Mouse (Mus musculus) ES-Bruce4 (cell line): ENCODE results near the gene Tenm2. TPM values are rescaled to one million over a fixed set of nuclear protein-coding genes. Genes with fewer than 3 reads are reported as not detected.

Experiments used
- H3K27ac ChIP-seq: 2 replicates; pipeline ENCODE4 v1.5.1; 2012; ENCODE audit warnings: low read length, inconsistent platforms; ENCODE audit not compliant: insufficient read depth
- H3K27me3 ChIP-seq: 2 replicates; pipeline ENCODE4 v1.6.1; 2012; ENCODE audit warnings: mild to moderate bottlenecking, low read length, inconsistent platforms; ENCODE audit not compliant: control insufficient read depth, poor library complexity, insufficient read depth, severe bottlenecking
- H3K36me3 ChIP-seq: 2 replicates; pipeline ENCODE4 v1.6.1; 2012; ENCODE audit warnings: inconsistent platforms, mild to moderate bottlenecking, low read length, moderate library complexity; ENCODE audit not compliant: control insufficient read depth, poor library complexity, insufficient read depth, severe bottlenecking
- H3K4me1 ChIP-seq: one replicate; pipeline ENCODE4 v1.8.1; 2011; ENCODE audit warnings: low read length; ENCODE audit not compliant: control insufficient read depth, insufficient read depth
- H3K4me3 ChIP-seq: 2 replicates; pipeline ENCODE4 v1.5.1; 2011; ENCODE audit warnings: low read depth, mild to moderate bottlenecking, low read length
- H3K9ac ChIP-seq: 2 replicates; pipeline ENCODE4 v1.6.1; 2012; ENCODE audit warnings: low read depth, mild to moderate bottlenecking, inconsistent platforms; ENCODE audit not compliant: poor library complexity, severe bottlenecking
- H3K9me3 ChIP-seq: replicated peaks from 2 replicates; pipeline ENCODE4 v1.6.1; 2012; ENCODE audit warnings: mild to moderate bottlenecking, low read length, inconsistent platforms; ENCODE audit not compliant: control insufficient read depth, poor library complexity, insufficient read depth, severe bottlenecking
- CTCF ChIP-seq: IDR thresholded peaks from one replicate; pipeline ENCODE4 v1.8.1; 2011; ENCODE audit warnings: low read depth, low read length
- EP300 ChIP-seq: IDR thresholded peaks from 2 replicates; pipeline ENCODE4 v1.6.1; 2011; ENCODE audit warnings: low read depth, low read length; ENCODE audit not compliant: insufficient read depth
- POLR2A ChIP-seq: IDR thresholded peaks from one replicate; pipeline ENCODE4 v1.8.1; 2011; ENCODE audit warnings: low read length; ENCODE audit not compliant: insufficient read depth
- polyA plus RNA-seq: library from polyadenylated mRNA; stranded (reverse); fragments of >200 nt; gene quantifications from 2 replicates; pipeline ENCODE4 v1.2.4, GENCODE M21; 2011; ENCODE audit warnings: low read depth; ENCODE audit not compliant: missing spikeins, insufficient read depth, insufficient read length

The Tenm2 gene
- polyA plus RNA-seq, 1 experiment: not detected

DNA sequence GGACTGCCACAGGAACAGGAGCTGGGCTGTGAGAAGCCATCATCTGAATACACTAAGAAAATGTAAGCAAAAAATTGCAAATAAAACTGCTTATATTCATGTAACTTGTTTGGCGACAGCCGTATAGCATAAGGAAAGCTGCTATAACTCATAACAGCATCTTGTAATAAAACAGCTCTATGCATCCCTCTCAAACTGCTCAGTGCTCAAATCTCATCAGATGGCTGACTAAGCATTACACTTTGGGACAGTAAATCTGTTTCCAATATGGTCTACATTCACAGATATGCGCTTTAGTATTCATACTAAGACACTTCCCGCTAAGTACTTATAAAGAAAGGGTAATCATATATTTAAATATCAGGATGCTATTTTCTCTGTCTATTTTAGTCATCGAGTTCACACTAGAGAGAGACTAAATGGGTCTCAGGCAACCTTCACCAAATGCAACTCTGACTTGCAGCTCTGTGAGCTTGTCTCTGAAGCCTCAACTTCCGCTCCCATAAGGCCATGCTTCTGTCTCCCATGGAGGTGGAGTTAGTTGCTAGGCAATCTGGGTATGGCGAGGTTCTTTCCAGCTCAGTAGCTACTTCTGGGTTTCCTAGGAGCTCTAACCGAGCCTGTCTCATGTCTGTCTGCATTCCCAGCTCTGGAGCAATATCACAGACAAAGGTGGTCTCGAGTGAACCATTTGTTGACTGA lies 308.9 kb downstream of the Tenm2 start:
- no peaks in the 10 kb centered on the region for H3K4me1 ChIP-seq
- H3K4me3 ChIP-seq: no peak overlapping the region
- no peaks in the 10 kb centered on the region for H3K27me3 ChIP-seq
- no peaks in the 10 kb centered on the region for H3K36me3 ChIP-seq
- H3K9me3 ChIP-seq: no peaks in the 10 kb centered on the region
- H3K27ac ChIP-seq: no peak overlapping the region
- no peak for TF ChIP-seq POLR2A
- TF ChIP-seq CTCF: no peak
- TF ChIP-seq EP300: no peak
- no peak overlapping the region for H3K9ac ChIP-seq

DNA sequence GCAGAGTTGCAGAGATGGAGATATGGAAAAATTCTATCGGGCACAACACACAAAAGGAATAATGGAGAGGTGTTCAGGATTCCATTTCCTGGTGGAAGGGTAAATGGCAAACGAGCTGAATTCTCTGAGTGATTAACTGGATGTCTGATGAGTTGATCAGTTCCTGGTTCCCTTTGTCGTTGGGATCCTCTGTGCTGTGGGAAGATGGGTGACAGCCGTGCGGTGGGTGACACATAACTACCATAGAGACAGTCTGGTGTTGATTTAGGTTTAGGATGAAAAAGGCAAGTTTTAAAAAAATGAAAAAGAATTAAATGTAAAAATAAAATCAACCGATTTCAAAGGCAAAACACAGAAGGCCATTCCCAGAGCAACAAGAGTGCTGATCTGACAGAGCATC lies 316.5 kb downstream of the Tenm2 start:
- Histone ChIP-seq H3K4me1 (no peaks in the 10 kb centered on the region), H3K9ac (no peak overlapping the region), H3K27me3 (no peaks in the 10 kb centered on the region), H3K36me3 (no peaks in the 10 kb centered on the region), H3K27ac (no peak overlapping the region), H3K9me3 (no peaks in the 10 kb centered on the region), H3K4me3 (no peak overlapping the region)
- no peak for TF ChIP-seq EP300
- TF ChIP-seq POLR2A: no peak
- no peak for TF ChIP-seq CTCF

GRCm38 (mm10) chr11:36911406-36911805 lies 324.4 kb downstream of the Tenm2 start:
- H3K27me3 ChIP-seq: no peaks in the 10 kb centered on the region
- H3K27ac ChIP-seq: no peak overlapping the region

GRCm38 (mm10) chr11:36909036-36909435 lies 326.7 kb downstream of the Tenm2 start:
- no peaks in the 10 kb centered on the region for H3K4me1 ChIP-seq
- H3K27ac ChIP-seq: no peak overlapping the region
- no peak overlapping the region for H3K4me3 ChIP-seq
- H3K36me3 ChIP-seq: no peaks in the 10 kb centered on the region
- no peak overlapping the region for H3K9ac ChIP-seq
- TF ChIP-seq CTCF (no peak), POLR2A (no peak), EP300 (no peak)
- H3K9me3 ChIP-seq: no peaks in the 10 kb centered on the region
- no peaks in the 10 kb centered on the region for H3K27me3 ChIP-seq

More at GRCm38 (mm10) chr11:36911406-36911805, 324.4 kb downstream of the Tenm2 start:
- H3K4me1 ChIP-seq: no peaks in the 10 kb centered on the region
- no peak for TF ChIP-seq EP300
- peak; percentile 68 for TF ChIP-seq CTCF
- TF ChIP-seq POLR2A: no peak
- H3K36me3 ChIP-seq: no peaks in the 10 kb centered on the region
- H3K9ac ChIP-seq: no peak overlapping the region
- H3K9me3 ChIP-seq: no peaks in the 10 kb centered on the region
- no peak overlapping the region for H3K4me3 ChIP-seq

DNA sequence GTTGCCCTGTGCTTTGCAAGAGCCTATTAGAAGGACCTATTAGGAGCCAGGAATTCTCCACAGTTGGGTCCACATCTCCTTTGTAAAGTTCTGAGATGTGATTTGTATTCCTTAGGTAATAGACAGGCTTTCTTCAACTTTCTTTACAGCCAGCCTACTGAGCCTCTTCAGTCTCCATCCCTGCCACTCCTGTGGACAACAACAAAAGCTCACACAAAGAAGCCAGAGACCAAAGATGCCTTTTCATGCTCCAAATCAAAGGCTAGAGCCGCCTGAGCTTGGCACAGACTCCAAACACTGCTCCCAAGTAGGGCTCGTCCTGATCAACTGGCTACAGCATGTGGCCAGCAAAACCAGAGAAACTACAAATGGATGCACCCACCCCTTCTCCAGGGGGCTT lies 333.5 kb downstream of the Tenm2 start:
- H3K27me3 ChIP-seq: no peaks in the 10 kb centered on the region
- no peaks in the 10 kb centered on the region for H3K36me3 ChIP-seq
- H3K4me1 ChIP-seq: no peaks in the 10 kb centered on the region
- H3K9ac ChIP-seq: no peak overlapping the region
- no peak for TF ChIP-seq CTCF
- no peak for TF ChIP-seq POLR2A
- no peak for TF ChIP-seq EP300
- no peaks in the 10 kb centered on the region for H3K9me3 ChIP-seq
- no peak overlapping the region for H3K27ac ChIP-seq
- no peak overlapping the region for H3K4me3 ChIP-seq

GRCm38 (mm10) chr11:36893061-36893460 lies 342.7 kb downstream of the Tenm2 start:
- Histone ChIP-seq H3K27me3 (no peaks in the 10 kb centered on the region), H3K9me3 (no peaks in the 10 kb centered on the region), H3K27ac (no peak overlapping the region), H3K36me3 (no peaks in the 10 kb centered on the region), H3K9ac (no peak overlapping the region), H3K4me1 (no peaks in the 10 kb centered on the region), H3K4me3 (no peak overlapping the region)
- TF ChIP-seq EP300 (no peak), CTCF (no peak), POLR2A (no peak)
